Mouse (Mus musculus): ENCODE measurements around the gene Alg11. TPM values are rescaled to one million over a fixed set of nuclear protein-coding genes. Genes with fewer than 3 reads are reported as not detected.

Alg11 gene
- polyA plus RNA-seq, 1 experiment = 3.5 TPM

- WGBS = 49% methylated on average over 8 of the region's 8 CpGs
- no peak for TF ChIP-seq POLR2A (IDR thresholded peaks at IDR 0.05; ENCODE audit: borderline replicate concordance, control insufficient read depth, low read depth, low read length)
- peak; percentile 27; the same call in 1 of the 2 replicates for TF ChIP-seq CTCF (IDR thresholded peaks at IDR 0.05; ENCODE audit: control insufficient read depth, insufficient read depth, low read length)
Observed at GRCm38 (mm10) chr8:22091568-22091967, 31.0 kb downstream of the Alg11 start.

GRCm38 (mm10) chr8:22107020-22107419 is 46.5 kb downstream of the Alg11 start:
- TF ChIP-seq CTCF (IDR thresholded peaks at IDR 0.05; ENCODE audit: control insufficient read depth, insufficient read depth, low read length) (no peak), POLR2A (IDR thresholded peaks at IDR 0.05; ENCODE audit: borderline replicate concordance, control insufficient read depth, low read depth, low read length) (no peak)
- H3K4me1 ChIP-seq (ENCODE audit: control insufficient read depth, insufficient read depth, low read length) = no peaks in the 10 kb centered on the region
- WGBS = 70% methylated on average over 4 of the region's 4 CpGs

More at GRCm38 (mm10) chr8:22091568-22091967, 31.0 kb downstream of the Alg11 start:
- no peaks in the 10 kb centered on the region for H3K4me1 ChIP-seq (ENCODE audit: control insufficient read depth, insufficient read depth, low read length)
- H3K4me3 ChIP-seq (replicated peaks; ENCODE audit: control insufficient read depth, low read depth, low read length) = no peak overlapping the region
- no peak overlapping the region for H3K27ac ChIP-seq (ENCODE audit: control insufficient read depth, insufficient read depth, low read depth, low read length, poor library complexity)

More at GRCm38 (mm10) chr8:22107020-22107419, 46.5 kb downstream of the Alg11 start:
- H3K27ac ChIP-seq (ENCODE audit: control insufficient read depth, insufficient read depth, low read depth, low read length, poor library complexity) = no peak overlapping the region
- no peak overlapping the region for H3K4me3 ChIP-seq (replicated peaks; ENCODE audit: control insufficient read depth, low read depth, low read length)

Other genes starting within 250 kb of the Alg11 start
- gene Defb50, start 237.2 kb upstream of the Alg11 start, polyA plus RNA-seq (2011; ENCODE audit: insufficient read depth, insufficient read length, low replicate concordance, missing spikeins) = not detected in 2 replicates
- gene Defb2, start 220.8 kb upstream of the Alg11 start, polyA plus RNA-seq (2011; ENCODE audit: insufficient read depth, insufficient read length, low replicate concordance, missing spikeins) = not detected in 2 replicates
- gene Defb10, start 201.8 kb upstream of the Alg11 start, polyA plus RNA-seq (2011; ENCODE audit: insufficient read depth, insufficient read length, low replicate concordance, missing spikeins) = not detected in 2 replicates
- not detected in 2 replicates for gene Defb9, start 175.3 kb upstream of the Alg11 start, polyA plus RNA-seq (2011; ENCODE audit: insufficient read depth, insufficient read length, low replicate concordance, missing spikeins)
- not detected in 2 replicates for gene Defb11, start 154.3 kb upstream of the Alg11 start, polyA plus RNA-seq (2011; ENCODE audit: insufficient read depth, insufficient read length, low replicate concordance, missing spikeins)
- not detected in 2 replicates for gene Defb15, start 128.0 kb upstream of the Alg11 start, polyA plus RNA-seq (2011; ENCODE audit: insufficient read depth, insufficient read length, low replicate concordance, missing spikeins)
- not detected in 2 replicates for gene Defb35, start 122.4 kb upstream of the Alg11 start, polyA plus RNA-seq (2011; ENCODE audit: insufficient read depth, insufficient read length, low replicate concordance, missing spikeins)
- gene Defb13, start 114.0 kb upstream of the Alg11 start, polyA plus RNA-seq (2011; ENCODE audit: insufficient read depth, insufficient read length, low replicate concordance, missing spikeins) = not detected in 2 replicates
- gene Fam90a1a, start 102.0 kb upstream of the Alg11 start, polyA plus RNA-seq (2011; ENCODE audit: insufficient read depth, insufficient read length, low replicate concordance, missing spikeins) = not detected in 2 replicates
- gene Ccdc70, start 90.9 kb upstream of the Alg11 start, polyA plus RNA-seq (2011; ENCODE audit: insufficient read depth, insufficient read length, low replicate concordance, missing spikeins) = not detected in 2 replicates
- gene Atp7b, start 416 bp upstream of the Alg11 start, polyA plus RNA-seq (2011; ENCODE audit: insufficient read depth, insufficient read length, low replicate concordance, missing spikeins) = 2.6 and 4.3 TPM in 2 replicates
- gene Nek5, start 64.3 kb downstream of the Alg11 start, polyA plus RNA-seq (2011; ENCODE audit: insufficient read depth, insufficient read length, low replicate concordance, missing spikeins) = not detected in 2 replicates
- gene Nek3, start 105.7 kb downstream of the Alg11 start, polyA plus RNA-seq (2011; ENCODE audit: insufficient read depth, insufficient read length, low replicate concordance, missing spikeins) = 2.6 and 19.3 TPM in 2 replicates
- gene Ckap2, start 125.1 kb downstream of the Alg11 start, polyA plus RNA-seq (2011; ENCODE audit: insufficient read depth, insufficient read length, low replicate concordance, missing spikeins) = 29.1 and 30.2 TPM in 2 replicates
- gene Vps36, start 132.1 kb downstream of the Alg11 start, polyA plus RNA-seq (2011; ENCODE audit: insufficient read depth, insufficient read length, low replicate concordance, missing spikeins) = 11.3 and 13.3 TPM in 2 replicates
- 0.60 and 0.95 TPM in 2 replicates for gene Thsd1, start 166.6 kb downstream of the Alg11 start, polyA plus RNA-seq (2011; ENCODE audit: insufficient read depth, insufficient read length, low replicate concordance, missing spikeins)
- not detected in 2 replicates for gene Tpte, start 222.7 kb downstream of the Alg11 start, polyA plus RNA-seq (2011; ENCODE audit: insufficient read depth, insufficient read length, low replicate concordance, missing spikeins)

All from bone marrow, adult 2 months (tissue).